Comparison of ENCODE assay signal across 9 mouse cellular contexts in genomic region chr5:92369151-92369994, GRCm38 (mm10). TPM values are rescaled to one million over a fixed set of nuclear protein-coding genes. Genes with fewer than 3 reads are reported as not detected.
A peak's percentile ranks its signal among the peaks of the same experiment; 100 is the strongest.
DNase-seq lines count a peak whose midpoint lies in the region; ATAC-seq and TF ChIP-seq lines count a peak whose summit lies in the region.
"Had no signal": no experiment of that assay in that cellular context is flagged by ENCODE, and none has a peak within 500 bp of the region (broad histone marks: within the 10 kb centered on the region; RNA-seq: fewer than 3 reads in every experiment).

No protein-coding gene starts in this region.

- peak; percentile 80; the same call in 1 of the 2 replicates for ATAC-seq in kidney, postnatal 0 days (replicated peaks; ENCODE audit: low FRiP score, low read depth)

- no peaks in the 10 kb centered on the region for H3K9me3 ChIP-seq in kidney, postnatal 0 days (replicated peaks; ENCODE audit: low read length)
- H3K9me3 ChIP-seq: heart, embryonic 13.5 days had no signal

- H3K9ac ChIP-seq in kidney, postnatal 0 days (ENCODE audit: low read depth, low read length): no peak overlapping the region

- no peaks in the 10 kb centered on the region for H3K36me3 ChIP-seq in kidney, postnatal 0 days (ENCODE audit: insufficient read depth, low read length)
- H3K36me3 ChIP-seq: heart, embryonic 13.5 days had no signal

- no peaks in the 10 kb centered on the region for H3K4me1 ChIP-seq in kidney, postnatal 0 days (replicated peaks; ENCODE audit: insufficient read depth, low read length)

- DNase-seq in kidney, postnatal 0 days (ENCODE audit: low spot score): peak; percentile 51
- no peak for DNase-seq in kidney, adult 11 months
- peak; percentile 90 for DNase-seq in brain, adult 2 months (ENCODE audit: low read depth, low spot score)
- DNase-seq in gastrocnemius, adult 8-10 months (ENCODE audit: low spot score in 2 of 2): peak; percentile 35 to 66
- peak; percentile 68 to 77 for DNase-seq in kidney, postnatal 4 days
- peak; percentile 79 for DNase-seq in lung, postnatal 10 days
- DNase-seq in right cerebral cortex, postnatal 14 days: peak; percentile 43
- no peak for DNase-seq in thymus, postnatal 14 days

- H3K4me3 ChIP-seq in kidney, postnatal 0 days (replicated peaks; ENCODE audit: low read depth, low read length): no peak overlapping the region
- H3K4me3 ChIP-seq: heart, embryonic 13.5 days had no signal

- no peak overlapping the region for H3K27ac ChIP-seq in kidney, postnatal 0 days

- peak; percentile 26; the same call in 1 of the 2 replicates for TF ChIP-seq CTCF in kidney, postnatal 0 days (IDR thresholded peaks at IDR 0.05; ENCODE audit: low read depth)

- WGBS in kidney, postnatal 0 days: 60% methylated on average over 13 of the region's 13 CpGs

- H3K4me2 ChIP-seq in kidney, postnatal 0 days (ENCODE audit: low read length): no peak overlapping the region
- H3K4me2 ChIP-seq: heart, embryonic 13.5 days had no signal

- no peaks in the 10 kb centered on the region for H3K27me3 ChIP-seq in kidney, postnatal 0 days (ENCODE audit: insufficient read depth, low read length)

RNA-seq across cellular contexts. Expression of gene Cxcl10, which starts 20.7 kb away (rescaled TPM):
- polyA plus RNA-seq in kidney, postnatal 0 days (2015; fragmentation: Nextera tagmentation; extraction: Ambion mirVana): 3.4 and 3.8 TPM in 2 replicates
- total RNA-seq in gastrocnemius, adult 8-10 months (2022): under 1 TPM in 1 of 4 experiments, not detected in 3; 0.46 TPM

RNA-seq across cellular contexts. Expression of gene Art3, which starts 37.7 kb away (rescaled TPM):
- polyA plus RNA-seq in kidney, postnatal 0 days (2015; fragmentation: Nextera tagmentation; extraction: Ambion mirVana): 8.0 and 9.2 TPM in 2 replicates
- total RNA-seq in gastrocnemius, adult 8-10 months (2022): 100 to 1,000 TPM; 404 to 480 (median 430) TPM

RNA-seq across cellular contexts. Expression of gene Cxcl9, which starts 41.5 kb away (rescaled TPM):
- polyA plus RNA-seq in kidney, postnatal 0 days (2015; fragmentation: Nextera tagmentation; extraction: Ambion mirVana): 0.08 and 0.13 TPM in 2 replicates
- total RNA-seq in gastrocnemius, adult 8-10 months (2022): under 1 TPM in 2 of 4 experiments, not detected in 2; 0.15 to 0.47 TPM
- polyA plus RNA-seq: heart, embryonic 13.5 days had no signal

RNA-seq across cellular contexts. Expression of gene Sdad1, which starts 59.1 kb away (rescaled TPM):
- 33.8 and 34.8 TPM in 2 replicates for polyA plus RNA-seq in kidney, postnatal 0 days (2015; fragmentation: Nextera tagmentation; extraction: Ambion mirVana)
- 10 to 100 TPM; 15.4 to 21.1 (median 18.4) TPM for total RNA-seq in gastrocnemius, adult 8-10 months (2022)

Comparison
In these comparisons a context has a peak if more than half of its experiments do, and no peak if none do; other contexts are left out.
1. DNase-seq: peak in kidney, postnatal 0 days (single experiment), brain, adult 2 months (single experiment), gastrocnemius, adult 8-10 months (2 of 2), kidney, postnatal 4 days (2 of 2), lung, postnatal 10 days (single experiment) and right cerebral cortex, postnatal 14 days (single experiment); none in kidney, adult 11 months (single experiment) and thymus, postnatal 14 days (single experiment).